Mouse (Mus musculus): ENCODE results near the gene Gm572.

The Gm572 gene

DNA sequence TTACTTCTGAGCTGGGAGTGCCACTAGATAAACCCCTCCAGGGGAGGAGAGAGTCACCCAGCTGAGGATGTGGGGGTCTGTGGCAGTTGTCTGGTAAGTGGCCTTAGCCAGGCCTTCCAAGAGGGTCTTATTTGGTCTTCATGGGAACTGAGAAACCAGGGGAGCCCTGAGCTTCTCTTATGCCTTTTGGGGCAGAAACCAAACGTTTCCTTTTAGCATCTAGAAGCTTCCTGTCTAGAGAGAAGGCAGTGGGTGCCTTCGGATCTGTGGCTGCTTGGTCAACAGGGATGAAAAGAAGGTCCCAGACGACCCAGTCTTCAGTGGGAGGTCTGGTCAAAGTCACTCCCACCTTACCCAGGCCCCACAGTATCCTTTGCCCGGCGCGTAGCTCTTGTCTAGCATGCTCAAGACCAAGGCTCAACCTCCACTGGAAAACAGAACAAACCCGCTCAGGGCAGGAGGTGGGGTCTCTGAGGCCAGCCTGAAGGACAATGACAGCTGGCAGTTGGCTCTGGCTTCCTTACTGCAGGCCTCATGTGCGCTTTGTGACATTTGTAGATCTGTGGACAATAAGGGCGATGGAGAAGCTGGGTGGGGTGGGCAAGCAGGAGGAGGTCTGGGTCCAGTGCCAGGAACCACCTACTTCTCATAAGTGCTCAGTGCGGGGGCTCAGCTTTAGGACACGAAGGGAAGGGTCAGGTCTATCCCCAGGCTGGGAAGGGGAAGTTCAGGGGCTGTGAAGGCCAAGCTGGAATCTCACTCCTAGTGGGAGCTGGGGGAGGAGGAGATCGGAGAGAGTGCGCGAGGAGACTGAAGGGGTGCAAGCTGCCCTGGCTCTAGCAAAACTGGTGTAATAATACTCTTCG lies at the start of gene Gm572:
TSS of gene Gm572 (plus strand) at position 27 of the 866 bp plus-strand sequence.
- no peak for DNase-seq (ENCODE audit: low spot score)

DNA sequence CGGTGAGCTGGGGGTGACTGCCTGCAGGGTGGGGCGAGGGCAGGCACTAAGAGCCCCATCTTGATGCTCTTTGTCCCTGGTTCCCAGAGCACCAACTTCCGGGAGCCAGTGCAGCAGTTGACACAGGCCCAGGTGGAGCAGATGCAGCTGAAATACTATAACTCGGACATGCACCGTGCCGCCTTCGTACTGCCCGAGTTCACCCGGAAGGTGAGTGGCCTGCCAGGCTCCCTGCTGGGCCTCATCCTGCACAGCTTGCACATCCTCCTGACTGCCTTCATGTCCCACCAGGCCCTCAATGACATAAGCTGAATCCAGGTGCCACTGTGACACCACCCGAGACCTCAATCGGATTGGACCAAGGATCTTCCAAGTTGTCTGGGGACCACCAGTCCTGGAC lies 49.1 kb upstream of the Gm572 start:
- no peak for DNase-seq (ENCODE audit: low spot score)

DNA sequence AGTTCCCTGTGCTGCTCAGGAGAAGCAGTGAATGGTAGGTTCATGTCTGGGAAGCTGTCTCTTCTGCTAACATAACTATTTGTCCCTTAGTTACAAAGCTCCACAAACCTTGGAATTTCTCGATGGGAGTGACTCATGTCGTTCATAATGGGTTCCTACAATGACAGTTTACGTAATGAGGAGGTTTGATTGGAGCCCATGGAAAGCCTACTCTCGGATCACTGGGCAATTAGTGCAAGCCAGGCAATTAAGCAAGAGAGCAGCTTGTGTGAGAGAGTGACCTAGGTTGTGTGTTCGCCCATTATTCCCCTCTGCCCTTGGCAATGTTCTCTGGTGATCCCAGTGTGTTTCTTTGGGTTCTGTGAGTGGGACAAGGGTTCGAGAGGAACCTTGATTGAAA lies 47.2 kb upstream of the Gm572 start:
- DNase-seq (ENCODE audit: low spot score), result no peak

DNA sequence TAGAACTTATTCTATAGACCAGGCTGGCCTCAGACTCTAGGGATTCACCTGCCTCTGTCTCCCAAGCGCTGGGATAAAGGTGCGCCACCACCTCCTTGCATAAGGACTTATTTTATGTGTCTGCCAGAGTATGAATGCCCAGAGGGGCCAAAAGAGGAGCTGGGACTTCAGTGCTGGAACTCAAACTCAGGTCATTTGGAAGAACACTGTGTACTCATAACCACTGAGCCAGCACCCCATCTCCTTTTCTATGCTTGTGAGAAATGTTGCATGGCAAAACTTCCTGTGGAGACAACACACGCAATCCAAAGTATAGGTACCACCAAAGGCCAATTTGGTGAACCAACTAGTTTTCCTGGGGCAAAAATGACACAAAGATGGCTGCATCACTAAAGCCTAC lies 46.4 kb upstream of the Gm572 start:
- DNase-seq (ENCODE audit: low spot score), result no peak

DNA sequence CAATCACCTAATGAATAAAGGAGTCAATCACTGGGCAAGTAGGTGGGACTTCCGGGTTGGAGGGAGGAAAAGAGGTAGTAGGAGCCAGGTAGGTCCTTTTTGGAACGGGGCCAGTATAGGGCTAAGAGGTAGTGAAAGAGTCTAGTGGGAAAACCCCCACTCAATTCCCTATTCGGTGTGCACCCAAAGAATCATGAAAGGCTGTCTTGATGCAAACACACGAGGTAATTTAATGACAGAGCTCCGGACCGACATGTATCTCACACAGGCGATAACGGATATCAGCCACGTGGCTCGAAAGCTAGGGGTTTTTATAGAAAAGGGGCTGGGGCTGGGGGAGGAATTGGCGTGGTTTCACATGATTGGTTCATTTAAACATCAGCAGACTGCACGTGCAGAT lies 44.3 kb upstream of the Gm572 start:
- DNase-seq (ENCODE audit: low spot score), result no peak

DNA sequence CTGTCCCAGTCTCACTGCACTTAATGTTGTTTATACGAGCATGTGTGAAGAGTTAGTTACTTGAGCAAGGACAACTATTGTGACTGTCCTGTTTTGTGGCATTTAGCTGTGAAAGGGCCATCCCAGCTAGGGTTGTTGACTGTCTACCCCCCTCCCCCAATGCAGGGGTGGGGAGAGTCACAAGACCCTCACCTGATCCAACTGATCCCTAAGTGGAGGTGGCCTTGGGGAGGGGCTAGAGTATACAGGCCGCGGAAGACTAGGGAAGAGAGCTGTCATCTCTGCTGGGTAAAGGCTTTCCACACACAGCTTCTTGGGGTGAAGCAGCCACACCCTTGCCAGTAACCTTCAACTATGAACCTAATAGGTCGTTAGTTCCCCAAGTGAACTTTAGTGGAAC lies 42.8 kb upstream of the Gm572 start:
- no peak for DNase-seq (ENCODE audit: low spot score)

DNA sequence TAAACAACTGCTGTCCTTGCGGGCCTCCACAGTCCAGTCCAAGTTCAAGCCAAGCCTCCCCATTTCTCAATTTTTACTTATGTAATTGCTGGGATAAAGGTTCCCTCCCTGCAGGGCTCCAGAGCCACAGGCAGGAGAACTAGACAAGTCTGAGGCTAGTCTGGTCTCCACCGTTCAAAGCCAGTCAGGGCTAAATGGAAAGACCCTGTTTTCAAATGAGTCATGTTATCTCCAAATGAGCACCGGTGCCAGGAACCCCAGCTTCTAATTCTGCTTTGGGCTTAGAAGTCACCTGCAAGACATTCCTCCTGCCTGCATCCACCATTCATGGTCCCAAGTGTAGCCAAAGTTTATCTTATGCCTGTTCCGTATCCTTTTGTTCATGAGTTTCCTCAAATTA lies 41.2 kb upstream of the Gm572 start:
- DNase-seq (ENCODE audit: low spot score), result no peak

DNA sequence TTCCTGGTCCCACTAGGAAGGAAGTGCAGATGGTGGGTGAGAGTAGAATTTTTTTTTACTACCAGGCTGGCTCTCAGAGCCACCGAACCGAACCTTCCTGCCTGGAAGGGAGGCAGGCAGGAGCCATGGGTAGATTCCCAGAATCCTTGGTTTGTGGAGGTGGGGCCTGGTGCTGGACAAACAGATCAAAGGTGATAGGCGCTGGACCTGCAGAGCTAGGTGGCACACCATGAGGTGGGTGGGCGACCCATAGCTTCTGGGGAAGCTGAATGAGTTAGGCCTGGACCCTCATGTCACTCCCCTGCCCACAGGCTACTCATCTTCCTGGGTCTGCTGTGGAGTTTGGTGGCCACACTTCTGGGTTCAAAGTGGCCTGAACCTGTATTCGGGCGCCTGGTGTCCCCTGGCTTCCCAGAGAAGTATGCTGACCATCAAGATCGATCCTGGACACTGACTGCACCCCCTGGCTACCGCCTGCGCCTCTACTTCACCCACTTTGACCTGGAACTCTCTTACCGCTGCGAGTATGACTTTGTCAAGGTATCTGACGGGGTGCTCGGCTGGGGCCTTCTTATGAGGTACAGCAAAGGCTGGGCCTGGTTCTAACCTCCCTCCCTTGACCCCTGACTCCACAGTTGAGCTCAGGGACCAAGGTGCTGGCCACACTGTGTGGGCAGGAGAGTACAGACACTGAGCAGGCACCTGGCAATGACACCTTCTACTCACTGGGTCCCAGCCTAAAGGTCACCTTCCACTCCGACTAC lies 40.6 kb upstream of the Gm572 start, which contains the start of gene Masp2:
TSS of gene Masp2 (plus strand) at position 198 of the 764 bp plus-strand sequence.
- DNase-seq (ENCODE audit: low spot score), result no peak

DNA sequence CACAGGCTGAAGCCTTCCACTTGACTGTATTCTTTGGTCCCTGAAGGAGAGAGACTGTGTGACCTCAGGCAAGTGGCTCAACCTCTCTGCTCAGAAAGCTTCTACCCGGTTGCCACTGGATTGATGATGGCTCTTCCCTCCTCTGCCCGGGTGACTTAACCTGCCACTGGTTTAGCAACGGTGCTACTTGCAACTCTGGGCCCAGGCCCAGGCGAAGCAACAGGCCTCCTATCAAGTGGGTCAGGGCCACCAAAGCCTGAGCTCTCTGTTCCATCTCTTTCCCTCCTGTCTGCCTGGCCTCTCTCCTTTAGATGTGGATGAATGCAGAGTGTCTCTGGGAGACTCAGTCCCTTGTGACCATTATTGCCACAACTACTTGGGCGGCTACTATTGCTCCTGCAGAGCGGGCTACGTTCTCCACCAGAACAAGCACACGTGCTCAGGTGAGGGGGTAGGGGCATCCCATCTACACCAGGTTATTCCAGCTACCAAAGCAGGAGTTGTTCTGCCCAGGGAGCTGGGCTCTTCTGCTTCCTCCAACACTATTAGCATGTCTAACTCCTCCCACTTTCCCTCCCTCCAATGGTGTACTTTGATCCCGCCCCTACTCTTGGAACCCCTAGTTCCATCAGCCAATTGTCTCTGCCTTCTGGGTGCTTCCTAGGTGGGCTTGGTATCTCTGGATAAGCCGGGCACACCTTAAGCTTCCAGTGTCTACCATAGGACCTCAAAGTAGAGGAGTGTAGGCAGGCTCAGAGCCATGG lies 39.6 kb upstream of the Gm572 start:
- DNase-seq (ENCODE audit: low spot score), result no peak

DNA sequence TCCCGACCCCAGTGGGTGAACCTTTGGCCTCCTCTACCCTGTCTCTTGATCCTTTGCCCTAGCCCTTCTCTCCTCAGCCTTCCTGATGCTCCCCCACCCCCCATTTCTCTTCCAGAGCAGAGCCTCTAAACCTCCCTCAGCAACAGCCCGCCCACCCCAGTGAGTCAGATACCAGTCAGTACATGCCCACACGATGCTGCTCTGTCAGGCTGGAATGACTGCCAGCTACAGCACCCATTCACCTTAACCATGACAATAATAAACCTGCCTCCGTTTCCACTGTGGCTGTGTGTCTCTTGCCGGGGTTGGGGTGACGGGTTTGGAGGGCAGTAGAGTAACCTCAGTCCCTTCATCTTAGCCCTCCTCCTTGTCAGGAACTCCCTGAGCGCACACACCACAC lies 39.0 kb upstream of the Gm572 start:
- no peak for DNase-seq (ENCODE audit: low spot score)

DNA sequence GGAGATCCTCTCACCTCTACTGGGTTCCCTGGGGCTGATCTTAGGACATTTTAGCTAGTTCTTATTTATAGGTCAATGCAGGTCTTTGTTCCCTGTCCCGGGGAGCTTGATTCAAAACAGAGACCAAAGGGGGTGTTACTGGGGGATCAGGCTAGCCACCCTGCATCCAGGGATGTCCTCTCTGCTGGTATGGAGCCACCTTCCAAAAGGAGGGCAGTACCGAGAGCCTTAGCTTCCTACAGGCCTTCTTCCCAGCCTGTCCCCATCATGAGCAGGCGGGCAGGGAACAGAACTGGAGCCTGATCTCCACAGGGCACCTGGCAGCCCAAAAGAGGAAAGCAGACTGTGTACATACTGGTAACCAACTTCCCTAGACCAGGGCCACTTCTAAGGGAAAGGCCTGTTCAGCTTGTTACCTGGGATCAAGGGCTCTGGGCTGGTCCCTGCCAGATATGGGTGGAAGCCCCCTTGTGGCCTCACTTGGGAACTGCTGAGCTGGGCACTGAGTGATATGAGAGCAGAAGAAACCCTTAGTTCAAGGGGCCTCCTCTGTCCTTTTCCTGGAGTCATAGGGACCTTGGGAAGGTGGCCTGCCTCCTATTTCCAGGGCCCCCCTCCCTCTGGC lies 38.5 kb upstream of the Gm572 start:
- no peak for DNase-seq (ENCODE audit: low spot score)

DNA sequence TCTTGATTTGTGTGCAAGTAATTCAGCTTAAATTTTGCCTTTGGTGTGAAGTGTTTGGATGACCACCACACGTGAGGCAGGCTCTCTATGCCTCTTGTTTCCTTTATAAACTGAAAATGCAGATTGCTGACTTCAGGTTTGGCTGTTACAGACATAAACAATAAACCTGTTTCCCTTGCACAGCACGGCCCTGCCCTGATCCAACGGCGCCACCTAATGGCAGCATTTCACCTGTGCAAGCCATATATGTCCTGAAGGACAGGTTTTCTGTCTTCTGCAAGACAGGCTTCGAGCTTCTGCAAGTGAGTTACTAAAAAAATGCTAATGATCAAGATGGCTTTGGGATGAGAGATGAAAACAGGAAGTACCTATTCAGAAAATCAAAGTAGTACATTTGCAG lies 35.4 kb upstream of the Gm572 start:
- DNase-seq (ENCODE audit: low spot score), result peak; percentile 61

DNA sequence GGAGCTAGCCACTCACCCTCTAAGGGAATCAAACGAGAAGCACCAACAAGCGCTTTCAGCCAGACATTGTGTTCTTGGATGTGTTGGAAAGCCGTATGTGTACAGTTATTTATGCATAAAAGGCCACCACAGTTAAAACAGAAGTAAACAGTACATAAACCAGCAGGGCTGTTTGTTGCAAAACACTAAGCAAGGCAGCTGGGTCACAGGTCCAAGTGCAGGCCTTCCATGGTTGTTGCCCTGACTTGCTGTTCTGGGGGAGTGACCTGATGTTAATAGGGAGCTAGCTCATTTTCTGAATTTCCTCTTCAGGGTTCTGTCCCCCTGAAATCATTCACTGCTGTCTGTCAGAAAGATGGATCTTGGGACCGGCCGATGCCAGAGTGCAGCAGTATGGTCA lies 33.3 kb upstream of the Gm572 start:
- DNase-seq (ENCODE audit: low spot score), result no peak

DNA sequence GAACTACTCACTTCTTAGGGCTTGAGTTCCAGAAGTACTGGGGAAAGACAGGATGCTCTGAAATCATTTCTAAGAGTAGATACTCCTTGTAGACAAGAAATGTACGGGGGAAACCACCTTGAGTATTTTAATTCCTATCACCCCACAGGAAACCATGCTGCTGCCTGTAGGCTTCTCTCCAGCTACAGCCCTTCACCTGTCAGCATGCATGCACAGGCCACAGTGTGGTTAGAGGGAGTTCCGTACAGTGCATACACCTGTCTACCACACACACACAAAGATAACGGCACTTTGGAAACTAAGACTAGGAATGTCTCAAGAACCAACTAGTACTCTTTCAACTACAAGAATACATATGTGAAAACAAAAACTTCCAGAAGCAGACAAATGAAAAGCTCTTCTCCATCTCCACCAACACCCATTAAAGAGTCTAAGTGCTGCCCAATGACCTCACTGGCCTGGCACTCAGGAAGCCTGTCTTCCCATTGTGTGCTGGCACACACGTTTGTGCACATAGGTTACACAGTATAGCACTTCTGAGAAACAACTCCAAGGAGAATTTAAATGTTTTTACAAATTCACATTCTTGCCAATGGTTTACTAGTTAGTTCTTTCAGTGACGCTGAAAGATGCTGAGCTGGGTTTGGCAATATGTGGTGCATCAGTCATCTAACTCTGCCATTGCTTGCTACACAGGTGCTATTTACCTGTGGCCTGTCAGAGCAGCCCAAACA lies 32.3 kb upstream of the Gm572 start:
- DNase-seq (ENCODE audit: low spot score), result no peak

DNA sequence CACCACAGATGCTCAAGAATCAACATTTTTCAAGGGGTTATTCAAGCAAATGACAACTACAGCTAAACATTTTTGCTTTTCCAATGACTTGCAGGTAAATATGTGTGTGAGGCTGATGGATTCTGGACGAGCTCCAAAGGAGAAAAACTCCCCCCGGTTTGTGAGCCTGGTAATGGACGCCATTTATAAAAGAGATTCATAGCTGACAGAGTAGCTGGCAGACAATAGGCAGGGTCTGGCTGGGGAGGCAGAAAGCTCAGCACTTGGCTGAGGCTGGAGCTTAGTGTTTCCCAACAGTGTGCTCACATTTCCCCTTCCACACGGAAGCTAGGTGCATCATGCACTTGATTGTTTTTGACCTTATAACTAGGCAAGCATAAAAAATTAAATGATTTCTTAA lies 30.6 kb upstream of the Gm572 start:
- DNase-seq (ENCODE audit: low spot score), result no peak

DNA sequence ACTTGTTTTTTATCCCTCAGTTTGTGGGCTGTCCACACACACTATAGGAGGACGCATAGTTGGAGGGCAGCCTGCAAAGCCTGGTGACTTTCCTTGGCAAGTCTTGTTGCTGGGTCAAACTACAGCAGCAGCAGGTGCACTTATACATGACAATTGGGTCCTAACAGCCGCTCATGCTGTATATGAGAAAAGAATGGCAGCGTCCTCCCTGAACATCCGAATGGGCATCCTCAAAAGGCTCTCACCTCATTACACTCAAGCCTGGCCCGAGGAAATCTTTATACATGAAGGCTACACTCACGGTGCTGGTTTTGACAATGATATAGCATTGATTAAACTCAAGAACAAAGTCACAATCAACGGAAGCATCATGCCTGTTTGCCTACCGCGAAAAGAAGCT lies 29.4 kb upstream of the Gm572 start:
- no peak for DNase-seq (ENCODE audit: low spot score)

DNA sequence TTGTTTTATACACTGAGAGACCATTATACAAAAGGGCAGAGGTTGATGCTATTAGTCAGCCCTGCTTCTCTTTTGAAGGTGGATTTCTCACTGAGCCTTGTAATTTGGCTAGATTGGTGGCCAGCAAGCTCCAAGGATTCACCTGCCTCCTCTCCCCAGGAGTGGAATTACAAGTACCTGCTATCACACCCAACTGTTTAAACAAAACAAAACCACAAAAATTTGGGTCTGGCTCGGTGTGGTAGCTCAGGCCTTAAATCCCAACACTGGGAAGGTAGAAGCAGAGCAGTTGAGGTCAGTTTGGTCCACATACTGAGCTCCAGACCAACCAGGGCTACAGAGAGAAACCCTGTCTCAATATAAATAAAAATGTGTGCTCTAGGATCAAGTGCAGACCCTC lies 23.3 kb upstream of the Gm572 start:
- no peak for DNase-seq (ENCODE audit: low spot score)

DNA sequence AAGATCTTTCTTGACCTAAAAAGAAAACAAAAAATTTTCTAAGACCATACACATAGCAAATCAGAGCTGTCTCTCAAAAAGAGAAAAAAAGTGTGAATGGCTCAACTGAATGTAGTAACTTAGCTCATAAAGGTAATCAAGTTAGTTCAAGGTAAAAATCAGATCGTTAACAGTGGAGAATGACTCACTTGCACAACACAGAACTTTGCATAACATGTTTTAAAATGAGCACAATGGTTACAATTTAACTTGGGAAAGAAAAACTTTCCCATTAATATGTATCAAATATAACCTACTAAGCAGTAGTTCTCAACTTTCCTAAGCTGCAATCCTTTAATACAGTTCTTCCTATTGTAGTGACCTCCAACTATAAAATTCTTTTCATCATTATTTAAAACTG lies 22.4 kb upstream of the Gm572 start:
- DNase-seq (ENCODE audit: low spot score), result no peak

DNA sequence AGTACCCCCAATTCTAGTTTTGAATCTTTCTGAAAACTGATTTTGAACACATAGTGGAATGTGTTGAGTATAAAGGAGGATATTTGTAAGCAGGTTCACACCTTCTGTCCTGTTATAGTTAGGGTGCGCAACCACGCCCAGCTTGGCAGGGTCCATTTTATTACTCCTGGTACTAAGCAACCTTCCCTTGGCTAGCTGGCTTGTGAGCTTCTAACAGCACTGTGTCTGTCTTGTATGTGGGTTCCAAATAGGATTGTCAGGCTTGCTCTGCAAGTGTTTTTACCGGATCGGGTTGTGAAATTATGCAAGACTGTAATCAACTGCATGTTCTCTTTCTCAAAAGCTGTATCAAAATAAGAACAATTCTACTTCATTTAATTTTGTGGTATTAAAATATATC lies 20.6 kb upstream of the Gm572 start:
- no peak for DNase-seq (ENCODE audit: low spot score)

DNA sequence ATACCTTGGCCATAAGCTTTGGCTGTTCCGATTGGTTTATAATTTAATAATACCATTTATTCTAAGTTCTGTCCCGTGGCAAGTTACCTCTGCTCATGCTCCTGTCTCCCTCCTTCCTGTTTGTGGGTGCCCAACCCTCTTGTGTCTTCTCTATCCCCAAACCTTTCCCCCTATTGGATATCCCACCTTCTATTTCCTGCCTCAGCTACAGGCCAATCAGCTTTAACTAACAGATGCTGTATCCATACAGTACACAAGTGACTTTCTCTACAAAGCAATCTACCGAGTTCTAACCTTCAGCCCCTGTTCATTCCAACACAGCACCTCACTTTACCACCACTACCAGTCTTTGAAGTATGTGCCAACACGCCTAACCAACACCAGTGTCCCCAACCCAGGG lies 19.5 kb upstream of the Gm572 start:
- DNase-seq (ENCODE audit: low spot score), result no peak

DNA sequence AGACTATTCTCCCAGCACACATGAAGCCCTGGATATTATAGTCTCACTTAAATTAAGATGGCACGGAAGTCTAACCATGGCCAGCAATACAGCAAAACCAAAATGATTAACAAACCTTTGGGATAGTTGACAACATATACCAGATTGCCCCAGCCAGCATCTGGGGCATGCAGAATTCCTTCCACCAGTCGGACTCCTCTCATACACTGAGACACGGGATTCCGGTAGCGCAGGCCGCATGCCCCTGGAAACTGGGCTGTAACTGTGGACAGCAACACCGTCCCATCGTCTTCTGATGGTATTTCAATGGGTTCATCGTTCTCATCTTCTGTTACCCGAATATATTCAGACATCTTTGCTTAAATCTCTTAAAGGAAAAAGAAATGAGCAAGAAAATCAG lies 18.1 kb upstream of the Gm572 start:
- no peak for DNase-seq (ENCODE audit: low spot score)

All from layer of hippocampus, adult 9-10 months (tissue).